Mouse (Mus musculus) right cerebral cortex, adult 18-20 months (tissue): ENCODE data around the gene Dxo.

Source experiments
- DNase-seq: peaks from one replicate; pipeline ENCODE4 v3.0.0; 2022; ENCODE audit warnings: mixed read lengths

The Dxo gene

DNA sequence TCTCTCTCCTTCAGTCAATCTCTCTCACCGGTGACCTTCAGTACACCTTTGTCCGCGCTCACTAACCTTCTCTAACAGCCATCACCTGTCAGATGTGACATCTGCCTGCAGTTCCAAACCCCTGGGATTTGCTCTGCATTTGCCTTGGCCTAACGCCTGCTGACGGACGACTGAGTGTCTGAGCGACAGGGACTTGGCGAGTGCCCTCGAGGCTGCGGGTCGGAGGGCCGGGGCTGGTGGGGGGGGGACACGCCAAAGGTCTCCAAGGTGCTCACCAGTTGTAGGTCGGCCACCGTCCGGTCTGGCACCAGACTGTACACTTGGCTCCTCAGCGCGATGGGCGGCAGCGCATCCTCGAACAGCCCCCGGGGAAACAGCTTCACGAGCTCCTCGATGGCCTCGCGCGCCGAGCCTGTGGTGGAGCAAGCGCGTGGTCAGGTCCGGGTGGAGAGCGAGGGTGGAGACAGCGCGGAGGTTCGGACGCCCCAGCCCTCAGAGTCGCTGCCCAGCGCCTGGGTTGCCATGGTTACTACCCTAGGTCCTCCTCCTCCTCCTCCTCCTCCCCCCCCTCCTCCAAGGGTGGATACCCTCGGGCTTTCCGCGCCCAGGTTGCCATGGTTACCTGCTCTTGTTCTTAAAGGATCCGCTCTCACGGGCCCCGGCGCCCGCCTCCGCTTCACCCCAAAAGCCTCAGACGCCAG is 514 bp upstream of the Dxo start:
- DNase-seq, result no peak

DNA sequence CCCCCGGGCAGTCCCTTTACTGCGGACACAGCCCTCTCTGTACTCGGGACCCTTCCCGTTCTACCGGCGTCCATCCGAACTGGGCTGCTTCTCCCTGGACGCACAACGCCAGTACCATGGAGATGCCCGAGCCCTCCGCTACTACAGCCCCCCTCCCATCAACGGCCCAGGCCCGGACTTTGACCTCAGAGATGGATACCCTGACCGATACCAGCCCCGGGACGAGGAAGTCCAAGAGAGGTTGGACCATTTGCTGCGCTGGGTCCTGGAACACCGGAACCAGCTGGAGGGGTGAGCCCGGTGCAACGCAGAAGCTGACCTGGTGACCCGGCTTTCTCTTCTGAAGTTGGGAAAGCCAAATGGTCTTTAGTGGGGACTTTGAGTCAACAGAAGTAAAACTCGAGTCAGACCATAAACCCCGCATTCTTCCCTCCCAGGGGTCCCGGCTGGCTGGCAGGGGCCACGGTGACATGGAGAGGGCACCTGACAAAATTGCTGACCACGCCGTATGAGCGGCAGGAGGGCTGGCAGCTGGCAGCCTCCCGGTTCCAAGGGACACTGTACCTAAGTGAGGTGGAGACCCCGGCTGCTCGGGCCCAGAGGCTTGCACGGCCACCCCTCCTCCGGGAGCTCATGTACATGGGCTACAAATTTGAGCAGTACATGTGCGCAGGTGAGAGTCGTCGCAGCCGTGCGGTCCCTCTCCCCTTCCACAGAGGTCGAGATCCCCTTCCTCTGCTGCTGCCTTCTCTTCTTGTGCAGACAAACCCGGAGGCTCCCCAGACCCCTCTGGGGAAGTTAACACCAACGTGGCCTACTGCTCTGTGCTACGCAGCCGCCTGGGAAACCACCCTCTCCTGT is 875 bp downstream of the Dxo start:
- peak; percentile 19 for DNase-seq

DNA sequence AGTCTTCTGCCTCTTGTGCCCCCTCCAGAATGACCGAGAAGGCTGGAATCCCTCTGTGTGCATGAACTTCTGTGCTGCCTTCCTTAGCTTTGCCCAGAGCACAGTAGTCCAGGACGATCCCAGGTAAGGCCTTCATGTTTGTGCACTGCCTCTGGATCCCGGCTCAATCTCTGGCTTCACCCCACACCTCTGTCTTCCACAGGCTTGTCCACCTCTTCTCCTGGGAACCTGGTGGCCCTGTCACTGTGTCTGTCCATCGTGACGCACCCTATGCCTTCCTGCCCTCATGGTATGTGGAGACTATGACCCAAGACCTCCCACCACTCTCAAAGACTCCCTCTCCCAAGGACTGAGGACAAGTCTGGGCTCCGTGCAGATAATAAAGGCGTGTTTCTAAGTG is 2.0 kb downstream of the Dxo start:
- DNase-seq, result no peak

DNA sequence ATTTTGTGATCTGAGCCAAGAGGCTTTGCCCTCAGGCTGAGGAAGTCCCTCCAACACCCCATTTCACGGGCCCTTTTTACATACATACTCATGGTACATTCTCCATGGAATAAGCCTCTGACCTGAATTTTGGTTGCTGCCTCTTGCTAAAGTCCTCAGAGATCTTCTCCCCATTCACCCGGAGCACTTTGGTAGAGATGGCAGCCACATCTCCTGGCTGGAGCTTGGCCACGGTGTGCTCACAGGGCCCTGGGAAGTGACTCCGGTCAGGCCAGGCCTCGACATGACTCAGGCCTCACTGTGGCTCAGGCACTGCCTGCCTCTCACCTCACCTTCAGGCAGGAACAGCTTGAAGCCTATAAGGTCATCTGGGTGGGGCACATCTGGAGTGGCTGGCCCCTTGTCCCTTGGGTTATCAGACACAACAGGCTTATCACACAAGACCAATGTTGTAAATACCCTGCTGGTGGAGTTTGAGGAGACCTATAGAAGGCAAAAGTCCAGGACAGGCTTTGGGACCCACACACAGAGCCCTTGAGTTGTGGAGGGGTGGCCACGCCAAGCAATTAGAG is 4.0 kb downstream of the Dxo start:
- no peak for DNase-seq

DNA sequence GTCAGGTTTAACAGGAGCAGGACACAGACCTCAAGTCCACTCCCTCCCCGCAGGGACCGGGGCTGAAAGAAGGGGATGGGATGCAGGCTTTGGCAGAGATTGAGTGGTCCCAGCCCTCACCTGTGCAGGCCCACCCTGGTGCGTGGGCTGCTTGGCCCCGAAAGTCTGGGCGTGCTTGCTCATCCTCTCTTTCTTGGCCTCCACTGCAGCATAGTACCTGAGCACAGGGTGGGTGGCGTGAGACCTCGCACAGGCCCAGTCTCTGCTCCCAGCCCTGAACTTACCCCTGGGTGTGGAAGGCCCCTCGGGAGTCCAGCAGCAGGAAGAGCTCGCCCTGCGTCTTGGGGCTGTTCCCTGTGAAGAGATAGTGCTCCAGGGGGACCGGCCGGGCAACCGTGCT is 8.1 kb downstream of the Dxo start:
- no peak for DNase-seq

DNA sequence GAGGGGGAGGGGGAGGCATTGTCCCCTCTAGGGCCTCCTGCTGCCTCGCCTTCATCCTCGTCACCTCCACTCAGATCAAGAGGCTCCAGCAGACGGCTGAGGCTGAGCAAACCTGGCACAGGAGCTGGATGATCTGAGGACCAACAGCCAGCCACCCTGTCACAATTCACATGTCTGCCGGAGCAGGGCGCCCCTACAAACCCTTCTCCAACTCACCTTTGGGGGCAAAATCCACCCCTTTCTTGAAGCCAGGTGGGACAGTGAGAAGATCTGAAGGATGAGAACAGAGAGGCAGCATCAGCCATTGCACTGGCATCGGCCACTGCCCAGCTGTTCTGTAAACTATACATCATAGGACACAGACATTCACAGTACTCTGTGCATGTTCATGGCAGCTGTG is 10.4 kb downstream of the Dxo start:
- DNase-seq, result no peak

DNA sequence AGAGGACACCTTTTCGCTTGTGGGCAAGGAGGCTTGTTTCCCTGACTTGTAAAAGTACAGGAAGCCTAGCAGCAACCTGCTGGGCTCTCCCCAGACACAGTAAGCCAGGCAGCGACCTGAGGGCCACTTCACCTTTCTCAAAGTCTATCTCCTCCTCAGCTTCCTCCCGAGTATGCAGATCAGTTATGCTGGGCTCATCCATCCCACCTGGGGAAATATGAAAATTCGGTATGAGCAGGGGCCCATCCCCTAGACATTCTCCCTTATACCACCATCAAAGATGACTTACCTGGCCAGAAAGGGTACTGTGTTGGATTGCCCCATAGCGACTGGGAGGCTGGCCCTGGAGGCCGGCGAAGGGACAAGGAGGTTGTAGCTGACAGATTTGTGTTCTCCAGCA is 10.8 kb downstream of the Dxo start:
- no peak for DNase-seq

DNA sequence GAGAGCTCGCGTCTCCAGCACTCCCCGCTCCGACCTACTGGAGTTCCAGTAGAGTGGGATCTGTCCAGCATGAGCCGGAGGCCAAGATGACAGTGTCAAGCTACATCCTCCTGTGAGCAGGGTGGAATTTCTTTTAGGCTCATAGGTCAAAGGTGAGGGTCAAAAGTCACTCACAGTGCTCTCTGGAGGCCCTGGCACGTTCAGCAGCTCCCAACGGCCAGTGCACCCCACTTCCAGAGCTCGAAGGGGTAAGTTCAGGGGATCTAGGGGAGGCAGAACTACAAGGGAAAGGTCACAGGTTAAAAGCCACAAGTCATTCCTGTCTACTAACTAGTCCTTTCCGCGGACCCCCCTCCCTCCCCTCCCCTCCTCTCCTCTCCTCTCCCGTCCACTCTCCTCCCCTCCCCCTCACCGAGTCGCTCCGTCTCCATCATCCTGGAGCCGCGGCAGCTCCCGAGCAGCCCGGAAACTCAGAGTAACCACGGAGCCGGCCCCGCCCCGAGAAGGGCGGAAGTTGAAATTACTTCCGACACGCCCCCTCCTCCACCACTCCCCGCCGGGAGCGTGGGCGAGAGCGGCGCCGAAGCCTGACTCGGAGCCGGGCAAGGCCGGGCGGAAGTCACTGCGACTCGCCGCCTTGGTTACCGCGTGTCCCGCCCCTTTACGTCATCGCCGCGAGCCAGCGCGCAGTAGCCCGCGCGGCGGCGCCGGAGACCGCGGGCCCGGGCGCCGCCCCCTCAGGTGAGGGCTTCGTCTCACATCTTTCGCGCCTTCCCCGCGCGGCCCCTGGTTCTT is 13.1 kb downstream of the Dxo start, which contains the start of the genes Skiv2l and Nelfe:
Skiv2l (minus strand) TSS at position 489 of the 795 bp plus-strand sequence.
Nelfe (plus strand) TSS at position 670 of the 795 bp plus-strand sequence.
- peak; percentile 99 for DNase-seq

DNA sequence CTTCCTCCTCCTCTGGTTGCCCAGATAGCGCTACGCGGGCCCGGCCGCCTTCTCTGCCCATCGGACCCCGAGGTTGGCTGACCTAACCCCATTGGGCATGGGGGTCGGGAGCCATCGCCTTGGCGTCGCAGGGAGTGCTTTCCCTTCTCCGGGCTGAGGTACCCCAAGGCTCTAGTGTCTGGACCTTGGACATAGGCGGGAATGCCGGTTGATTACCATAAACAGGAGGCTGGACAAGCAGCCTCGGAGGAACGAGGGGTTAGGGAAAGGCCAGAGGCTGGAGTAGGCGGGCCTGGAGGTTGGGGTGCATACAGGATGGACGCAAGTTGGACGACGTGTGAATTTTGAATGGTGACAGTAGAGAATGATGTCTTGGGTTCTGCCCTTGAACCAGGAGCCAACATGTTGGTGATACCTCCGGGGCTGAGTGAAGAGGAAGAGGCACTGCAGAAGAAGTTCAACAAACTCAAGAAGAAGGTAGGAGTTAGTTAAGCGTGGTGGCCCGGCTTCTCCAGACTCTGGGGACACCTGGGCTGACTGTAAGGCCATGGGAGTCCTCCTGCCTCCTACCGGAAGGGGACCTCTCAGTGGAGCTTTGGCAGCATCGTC is 13.8 kb downstream of the Dxo start:
- no peak for DNase-seq

DNA sequence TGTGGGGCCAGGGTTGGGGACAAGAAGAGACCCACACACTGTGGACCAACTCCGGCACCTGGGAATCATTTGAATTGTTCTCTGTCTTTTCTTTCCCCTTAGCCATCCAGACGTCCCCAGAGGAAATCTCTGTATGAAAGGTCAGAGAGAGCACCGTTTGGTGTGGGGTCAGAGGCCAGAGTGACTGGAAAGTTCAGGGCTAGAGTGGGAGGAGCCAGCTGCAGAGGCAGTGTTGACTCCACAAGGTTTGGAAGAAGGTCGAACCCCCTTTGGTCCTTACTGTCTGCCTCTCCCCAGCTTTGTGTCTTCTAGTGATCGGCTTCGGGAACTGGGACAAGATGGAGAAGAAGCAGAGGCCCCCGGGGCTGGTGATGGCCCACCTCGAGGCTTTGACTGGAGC is 16.7 kb downstream of the Dxo start:
- DNase-seq, result no peak

DNA sequence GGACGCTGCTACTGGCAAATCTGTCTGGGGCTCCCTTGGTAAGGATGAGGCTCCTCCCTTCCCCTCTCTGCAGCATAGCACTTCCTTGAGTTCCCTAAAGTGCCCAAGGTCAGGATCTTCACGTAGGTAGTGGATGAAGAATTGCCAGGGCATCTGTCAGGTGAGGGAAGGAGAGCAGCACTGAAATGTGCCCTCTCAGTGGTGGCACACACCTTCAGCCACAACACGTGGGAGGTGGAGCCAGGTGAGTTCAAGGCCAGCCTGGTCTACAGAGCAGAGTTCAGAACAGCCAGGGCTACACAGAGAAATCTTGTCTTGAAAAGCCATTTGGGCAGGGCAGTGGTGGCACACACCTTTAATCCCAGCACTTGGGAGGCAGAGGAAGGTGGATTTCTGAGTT is 17.9 kb downstream of the Dxo start:
- no peak for DNase-seq

DNA sequence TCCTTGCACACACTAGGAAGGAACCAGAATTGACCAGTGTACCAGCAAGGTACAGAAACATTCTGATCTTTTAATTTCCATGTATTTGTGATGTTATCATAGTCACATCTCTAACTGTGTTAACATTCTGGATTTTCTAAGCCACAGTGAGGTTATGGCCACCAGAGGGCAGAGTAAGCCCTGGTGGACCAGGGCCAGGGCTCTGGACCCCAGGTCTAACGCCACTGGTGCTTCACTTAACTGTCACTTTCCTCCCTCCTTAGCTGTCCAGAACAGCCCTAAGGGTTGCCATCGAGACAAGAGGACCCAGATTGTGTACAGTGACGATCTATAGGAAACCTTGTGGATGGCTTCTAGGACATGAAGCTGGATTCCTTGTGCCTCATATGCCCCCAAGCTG is 19.0 kb downstream of the Dxo start:
- DNase-seq, result no peak

DNA sequence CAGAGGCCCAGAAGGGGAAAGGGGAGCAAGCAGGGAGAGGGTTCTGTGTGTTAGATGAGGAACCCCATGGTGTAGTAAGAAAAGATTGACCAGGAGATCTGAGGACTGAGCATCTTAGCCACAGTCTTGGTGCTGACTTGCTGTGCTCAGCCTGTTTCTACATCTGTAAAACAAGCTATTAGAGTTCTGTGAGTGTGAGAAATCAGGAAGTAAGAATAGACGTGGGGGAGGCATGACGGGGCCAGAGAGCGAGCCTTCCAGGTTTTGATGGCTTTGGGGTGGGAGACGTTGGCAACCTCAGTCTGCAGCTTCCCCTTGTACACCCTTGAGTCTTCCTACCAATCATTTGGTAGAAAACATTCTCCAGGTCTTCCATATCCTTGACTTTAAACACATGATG is 21.9 kb downstream of the Dxo start:
- no peak for DNase-seq

DNA sequence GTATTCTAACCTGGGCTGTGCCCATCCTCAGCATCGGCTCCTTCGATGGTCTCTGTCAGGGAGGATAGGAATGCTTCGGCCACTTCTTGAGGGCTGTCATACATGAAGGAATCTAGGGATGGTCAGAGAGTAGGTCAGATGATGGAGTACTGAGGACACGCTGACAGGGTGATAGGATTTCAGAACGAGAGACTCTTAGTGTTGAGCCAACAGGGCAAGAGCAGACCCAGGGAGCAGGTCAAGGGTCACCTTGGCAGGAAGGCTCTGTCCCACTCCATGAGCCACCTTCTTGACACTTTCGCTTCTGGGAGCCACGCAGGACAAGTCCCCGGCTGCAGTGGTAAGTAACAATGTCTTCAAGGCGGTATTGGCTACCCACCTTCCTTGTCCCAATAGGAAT is 23.7 kb downstream of the Dxo start:
- DNase-seq, result no peak

DNA sequence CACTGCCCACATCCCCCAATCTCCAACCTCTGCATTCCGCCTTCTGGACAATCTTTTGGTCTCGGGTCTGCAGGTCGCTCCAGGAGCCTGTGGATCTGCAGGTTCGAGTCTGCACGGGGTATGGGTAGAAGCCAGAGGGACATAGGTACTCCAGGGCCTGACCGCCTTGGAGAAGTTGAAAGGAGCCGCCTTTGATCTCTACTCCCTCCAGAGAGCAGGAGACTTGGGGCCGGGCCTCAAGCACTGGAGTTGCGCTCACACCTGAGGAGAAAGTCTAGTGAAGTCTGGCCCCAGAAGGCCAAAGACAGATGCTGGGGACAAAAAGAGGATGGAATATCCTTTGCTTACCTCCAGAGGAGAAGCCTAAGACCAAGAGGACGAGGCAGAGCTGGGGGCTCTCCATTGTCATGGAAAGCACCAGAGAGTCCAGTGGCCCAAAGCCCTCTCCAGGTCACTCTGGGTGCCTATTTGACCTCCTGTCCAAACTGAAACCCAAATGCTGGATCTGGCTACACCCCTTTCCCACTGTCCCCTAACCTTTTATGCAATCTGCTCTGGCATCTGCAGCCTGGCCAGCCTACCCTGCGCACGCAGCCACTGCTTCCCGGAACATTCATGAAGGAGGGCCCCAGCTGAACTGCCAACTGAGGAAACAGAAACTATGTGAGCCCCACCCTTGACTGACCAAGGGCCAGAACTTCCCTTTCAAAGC is 25.0 kb downstream of the Dxo start:
- DNase-seq, result no peak

DNA sequence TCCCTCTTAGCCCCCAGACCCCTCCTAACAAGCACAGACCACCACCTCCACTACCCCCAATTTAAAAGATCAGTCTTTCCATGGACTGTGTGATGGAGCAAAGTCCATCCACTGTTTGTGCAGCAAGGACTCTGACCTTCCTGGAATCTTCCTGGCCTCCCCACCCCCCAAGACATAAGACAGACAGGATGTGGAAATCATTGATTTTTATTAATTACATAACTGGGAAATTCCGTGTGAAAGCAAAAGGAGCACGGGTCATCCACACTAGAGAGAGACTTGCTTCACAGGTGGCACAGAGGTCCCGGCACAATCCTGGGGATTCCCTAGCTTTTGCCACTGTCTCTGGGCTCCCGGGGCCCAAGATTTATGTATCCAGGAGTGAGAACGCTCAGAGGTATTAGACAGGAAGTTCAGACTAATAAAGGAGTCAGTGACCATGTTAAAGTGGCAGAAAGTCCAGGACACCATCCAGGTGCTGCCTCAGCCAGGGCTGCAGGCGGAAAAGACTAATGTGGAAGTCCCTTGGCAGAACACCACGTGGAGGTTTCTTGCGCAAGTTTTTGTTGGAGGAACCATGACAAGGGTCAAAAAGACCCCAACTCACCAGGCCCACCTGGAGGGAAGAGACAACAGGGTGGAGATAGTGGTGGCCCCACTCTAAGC is 25.7 kb downstream of the Dxo start, which contains the start of gene Cfb:
Cfb (minus strand) TSS at position 103 of the 666 bp plus-strand sequence.
- DNase-seq, result no peak

DNA sequence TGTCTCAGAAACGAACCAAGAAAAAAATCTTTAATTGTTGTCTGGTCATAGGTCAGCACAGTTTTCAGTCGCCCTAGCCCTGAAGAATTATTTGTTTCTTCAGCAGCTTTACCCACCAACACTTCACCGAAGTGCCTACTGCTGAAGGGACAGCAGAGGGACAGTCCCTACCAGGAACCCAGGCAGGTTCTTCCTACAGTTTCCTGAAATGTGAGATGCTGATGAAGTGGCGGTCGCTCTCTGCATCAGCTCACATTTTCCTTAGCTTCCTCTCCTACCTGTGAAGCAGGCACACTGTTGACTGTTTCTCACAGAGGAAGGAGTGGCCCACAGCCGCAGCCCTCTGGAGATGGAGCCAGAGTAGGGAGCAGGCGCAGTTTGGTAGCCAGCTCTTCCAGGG is 29.2 kb downstream of the Dxo start:
- DNase-seq, result no peak

DNA sequence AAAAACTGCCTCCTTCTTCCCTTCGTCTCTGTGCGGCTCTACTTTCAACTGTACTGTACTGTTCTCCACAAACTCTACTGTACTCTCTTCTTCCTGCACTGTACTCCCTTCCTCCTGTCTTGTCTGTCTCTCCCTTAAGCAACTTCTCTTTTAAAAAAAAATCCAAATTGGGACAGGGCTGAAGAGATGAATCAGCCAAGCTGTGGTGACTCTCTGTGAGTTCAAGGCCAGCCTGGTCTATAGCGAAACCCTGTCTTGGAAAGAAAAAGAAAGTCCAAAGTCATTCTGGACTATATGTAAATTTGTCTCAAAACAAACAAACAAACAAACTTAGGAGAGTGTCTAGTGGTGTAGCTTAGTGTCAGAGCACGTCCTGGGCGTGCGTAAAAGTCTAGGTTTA is 37.5 kb downstream of the Dxo start:
- no peak for DNase-seq

DNA sequence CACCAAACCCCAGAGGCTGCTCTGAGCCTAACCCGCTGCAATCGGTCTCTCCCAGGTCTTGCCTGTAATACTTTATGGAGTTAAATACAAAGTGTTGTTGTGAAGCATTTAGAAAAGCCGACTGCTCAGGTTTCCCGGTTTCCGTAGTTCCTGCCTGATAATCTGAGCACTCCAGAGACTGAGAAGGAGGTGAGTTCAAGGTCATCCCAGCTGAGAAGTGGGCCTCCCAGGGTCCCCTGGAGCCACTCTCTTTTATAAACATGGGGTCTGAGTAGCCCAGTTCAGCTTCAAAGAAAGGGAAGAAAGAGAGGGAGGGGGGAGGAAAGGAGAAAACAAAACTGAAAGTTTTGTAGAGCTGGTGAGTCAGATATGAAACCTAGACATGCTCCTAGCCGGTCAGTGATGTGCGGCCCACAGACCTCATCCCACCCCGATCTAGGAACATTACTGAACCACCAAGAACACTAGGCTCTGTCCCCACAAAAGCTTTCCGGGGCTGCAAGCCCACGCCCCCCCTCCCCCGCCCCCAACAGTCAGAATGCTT is 42.6 kb downstream of the Dxo start, which contains the start of gene Zbtb12:
Zbtb12 (plus strand) TSS at position 148 of the 544 bp plus-strand sequence.
- DNase-seq, result no peak

DNA sequence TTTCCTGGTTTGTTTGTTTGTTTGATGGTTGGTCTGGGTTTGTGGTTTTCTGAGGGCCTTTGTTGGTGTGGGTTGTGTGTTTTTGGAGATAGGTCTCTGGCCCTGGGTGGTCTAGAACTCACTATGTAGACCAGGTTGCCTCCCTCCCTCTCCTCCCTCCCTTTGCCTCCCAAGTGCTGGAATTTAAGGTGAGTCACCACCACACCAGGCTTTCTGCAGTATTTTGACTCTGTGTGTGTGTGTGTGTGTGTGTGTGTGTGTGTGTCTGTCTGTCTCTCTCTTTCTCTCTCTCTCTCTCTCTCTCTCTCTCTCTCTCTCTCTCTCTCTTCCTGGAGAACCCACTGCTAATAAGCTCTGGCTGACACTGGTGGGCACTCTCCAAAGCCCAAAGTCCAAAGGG is 44.3 kb downstream of the Dxo start:
- DNase-seq, result no peak
